Mouse (Mus musculus): ENCODE measurements around the gene Mpp6.

The Mpp6 gene

GRCm38 (mm10) chr6:50228180-50228579 is 118.1 kb downstream of the Mpp6 start:
- no peak for DNase-seq (ENCODE audit: extremely low spot score)

GRCm38 (mm10) chr6:50231288-50231687 is 121.2 kb downstream of the Mpp6 start:
- DNase-seq (ENCODE audit: extremely low spot score) = no peak

- DNase-seq (ENCODE audit: extremely low spot score) = no peak
Measured at GRCm38 (mm10) chr6:50232984-50233383, 122.9 kb downstream of the Mpp6 start.

- no peak for DNase-seq (ENCODE audit: extremely low spot score)
Measured at GRCm38 (mm10) chr6:50237963-50238362, 127.9 kb downstream of the Mpp6 start.

GRCm38 (mm10) chr6:50239902-50240301 is 129.9 kb downstream of the Mpp6 start:
- DNase-seq (ENCODE audit: extremely low spot score) = no peak

GRCm38 (mm10) chr6:50240437-50240836 is 130.4 kb downstream of the Mpp6 start:
- DNase-seq (ENCODE audit: extremely low spot score) = no peak

- DNase-seq (ENCODE audit: extremely low spot score) = no peak
Measured at GRCm38 (mm10) chr6:50244126-50244525, 134.1 kb downstream of the Mpp6 start.

- DNase-seq (ENCODE audit: extremely low spot score) = no peak
Measured at GRCm38 (mm10) chr6:50244967-50245366, 134.9 kb downstream of the Mpp6 start.

GRCm38 (mm10) chr6:50247356-50247755 is 137.3 kb downstream of the Mpp6 start:
- DNase-seq (ENCODE audit: extremely low spot score) = no peak

- no peak for DNase-seq (ENCODE audit: extremely low spot score)
Measured at GRCm38 (mm10) chr6:50247791-50248190, 137.8 kb downstream of the Mpp6 start.

Data from embryo, embryonic 9.5 days (tissue).